Mouse (Mus musculus) stomach, embryonic 16.5 days (tissue): ENCODE results near the gene Fkbp6. TPM values are rescaled to one million over a fixed set of nuclear protein-coding genes. Genes with fewer than 3 reads are reported as not detected.
"Not testable (repeated sequence)": the region's sequence is repeated elsewhere in the genome, so short reads cannot be mapped to it uniquely, and the experiment has no call there.

Experiments
- ATAC-seq: fragments of 200-750 bp; cut with Nextera tagmentation; 2 replicates; pipeline ENCODE4 v1.8.0; 2017; ENCODE audit warnings: moderate number of reproducible peaks, moderate TSS enrichment; ENCODE audit not compliant: insufficient read depth, low FRiP score
- H3K27ac ChIP-seq: fragments of 300-500 bp; sonication (generic); 2 replicates; pipeline ENCODE4 v1.5.1; 2014; ENCODE audit warnings: low read length
- H3K27me3 ChIP-seq: fragments of 300-500 bp; sonication (generic); 2 replicates; pipeline ENCODE4 v1.6.1; 2014; ENCODE audit warnings: low read length, control low read depth, mixed read lengths; ENCODE audit not compliant: control insufficient read depth, insufficient read depth
- H3K36me3 ChIP-seq: fragments of 300-500 bp; sonication (generic); 2 replicates; pipeline ENCODE4 v1.6.1; 2014; ENCODE audit warnings: low read length; ENCODE audit not compliant: control insufficient read depth, insufficient read depth
- H3K4me1 ChIP-seq: fragments of 300-500 bp; sonication (generic); 2 replicates; pipeline ENCODE4 v1.6.1; 2014; ENCODE audit warnings: low read length, control low read depth, mixed read lengths; ENCODE audit not compliant: control insufficient read depth, insufficient read depth
- H3K4me2 ChIP-seq: fragments of 300-500 bp; sonication (generic); 2 replicates; pipeline ENCODE4 v1.6.1; 2014; ENCODE audit warnings: low read depth, low read length, mixed read lengths
- H3K4me3 ChIP-seq: fragments of 300-500 bp; sonication (generic); replicated peaks from 2 replicates; pipeline ENCODE4 v1.5.1; 2014; ENCODE audit warnings: mild to moderate bottlenecking, low read length
- H3K9ac ChIP-seq: fragments of 300-500 bp; sonication (generic); 2 replicates; pipeline ENCODE4 v1.6.1; 2014; ENCODE audit warnings: low read length
- H3K9me3 ChIP-seq: fragments of 300-500 bp; sonication (generic); replicated peaks from 2 replicates; pipeline ENCODE4 v1.6.1; 2016; ENCODE audit warnings: low read length, control low read depth; ENCODE audit not compliant: control insufficient read depth
- WGBS: fragments of 180-500 bp; shearing (Covaris S2); extraction: QIAGEN DNeasy Blood & Tissue Kit; methylation state at CpG from one replicate; pipeline ENCODE4 v1.1.7; 2014; 5-methylcytosine and 5-hydroxymethylcytosine counted together
- polyA plus RNA-seq: library from polyadenylated mRNA; unstranded; fragments of >200 nt; fragmentation: Nextera tagmentation; extraction: Ambion mirVana; gene quantifications from 2 replicates; pipeline ENCODE4 v1.2.1, GENCODE M21; 2015

Gene Fkbp6
- polyA plus RNA-seq, 1 experiment from 2014 or later: 0.30 TPM

GRCm38 (mm10) chr5:135375167-135375566 is 25.3 kb upstream of the Fkbp6 start:
- WGBS: 61% methylated on average over 8 of the region's 8 CpGs
- peak; percentile 48; the same call in 1 of the 2 replicates for ATAC-seq
- no peak overlapping the region for H3K4me2 ChIP-seq
- peaks cover 8% of the 10 kb centered on the region; the same call in 1 of the 2 replicates for H3K4me1 ChIP-seq
- H3K27ac ChIP-seq: no peak overlapping the region
- H3K9me3 ChIP-seq: no peaks in the 10 kb centered on the region
- H3K4me3 ChIP-seq: no peak overlapping the region
- peaks cover 19% of the 10 kb centered on the region for H3K36me3 ChIP-seq
- no peaks in the 10 kb centered on the region for H3K27me3 ChIP-seq
- no peak overlapping the region for H3K9ac ChIP-seq

- Histone ChIP-seq H3K27ac (no peak overlapping the region), H3K36me3 (peaks cover 19% of the 10 kb centered on the region), H3K4me3 (no peak overlapping the region), H3K27me3 (no peaks in the 10 kb centered on the region), H3K4me1 (peaks cover 8% of the 10 kb centered on the region; the same call in 1 of the 2 replicates), H3K4me2 (no peak overlapping the region), H3K9me3 (no peaks in the 10 kb centered on the region), H3K9ac (no peak overlapping the region)
- 95% methylated on average over 5 of the region's 5 CpGs for whole genome bisulfite sequencing
- ATAC-seq: no peak
These were observed 23.8 kb upstream of the Fkbp6 start for GRCm38 (mm10) chr5:135373601-135374000.

- H3K9ac ChIP-seq: no peak overlapping the region
- no peaks in the 10 kb centered on the region for H3K9me3 ChIP-seq
- peaks cover 8% of the 10 kb centered on the region; the same call in 1 of the 2 replicates for H3K4me1 ChIP-seq
- no peak overlapping the region for H3K27ac ChIP-seq
- no peak for ATAC-seq
- H3K36me3 ChIP-seq: peaks cover 19% of the 10 kb centered on the region
- no peaks in the 10 kb centered on the region for H3K27me3 ChIP-seq
- no peak overlapping the region for H3K4me3 ChIP-seq
- 96% methylated on average over 13 of the region's 13 CpGs for WGBS
- H3K4me2 ChIP-seq: no peak overlapping the region
These were observed 21.4 kb upstream of the Fkbp6 start for GRCm38 (mm10) chr5:135371195-135371594.

GRCm38 (mm10) chr5:135369787-135370654 is 20.2 kb upstream of the Fkbp6 start, which contains the start of gene Nsun5:
Gene Nsun5, plus strand, starts transcription at chr5:135369953.
- H3K9me3 ChIP-seq: no peaks in the 10 kb centered on the region
- H3K27ac ChIP-seq: peak within 1 kb of the TSS; percentile 74
- H3K36me3 ChIP-seq: peaks cover 11% of the 10 kb centered on the region
- no peaks in the 10 kb centered on the region for H3K27me3 ChIP-seq
- peak within 1 kb of the TSS; percentile 100 for H3K4me3 ChIP-seq
- peak within 1 kb of the TSS; percentile 93 for H3K9ac ChIP-seq
- H3K4me2 ChIP-seq: peak within 1 kb of the TSS; percentile 81
- ATAC-seq: peak; percentile 80
- peaks cover 7% of the 10 kb centered on the region; the same call in 1 of the 2 replicates for H3K4me1 ChIP-seq
- WGBS: under 1% methylated on average over 64 of the region's 64 CpGs

- 51% methylated on average over 9 of the region's 9 CpGs for WGBS
- Histone ChIP-seq H3K4me3 (peak overlapping the region; percentile 100), H3K9ac (peak overlapping the region; percentile 93), H3K27ac (peak overlapping the region; percentile 74; the same call in 1 of the 2 replicates), H3K36me3 (peaks cover 11% of the 10 kb centered on the region), H3K4me2 (peak overlapping the region; percentile 81)
- not testable (repeated sequence) for H3K27me3 ChIP-seq, H3K4me1 ChIP-seq, H3K9me3 ChIP-seq, ATAC-seq
These were observed 19.4 kb upstream of the Fkbp6 start for GRCm38 (mm10) chr5:135369196-135369595.

GRCm38 (mm10) chr5:135368312-135368711 is 18.5 kb upstream of the Fkbp6 start:
- no peak for ATAC-seq
- H3K4me1 ChIP-seq: peaks cover 6% of the 10 kb centered on the region; the same call in 1 of the 2 replicates
- H3K4me3 ChIP-seq: no peak overlapping the region
- peaks cover 6% of the 10 kb centered on the region for H3K36me3 ChIP-seq
- H3K9me3 ChIP-seq: no peaks in the 10 kb centered on the region
- no peak overlapping the region for H3K27ac ChIP-seq
- WGBS: 82% methylated on average over 6 of the region's 6 CpGs
- no peak overlapping the region for H3K9ac ChIP-seq
- H3K27me3 ChIP-seq: no peaks in the 10 kb centered on the region
- no peak overlapping the region for H3K4me2 ChIP-seq

- no peak overlapping the region for H3K27ac ChIP-seq
- no peak overlapping the region for H3K4me3 ChIP-seq
- H3K4me1 ChIP-seq: peaks cover 6% of the 10 kb centered on the region; the same call in 1 of the 2 replicates
- WGBS: 50% methylated on average over 6 of the region's 6 CpGs
- peaks cover 3% of the 10 kb centered on the region; the same call in 1 of the 2 replicates for H3K36me3 ChIP-seq
- H3K9ac ChIP-seq: no peak overlapping the region
- no peak overlapping the region for H3K4me2 ChIP-seq
- ATAC-seq: no peak
- no peaks in the 10 kb centered on the region for H3K9me3 ChIP-seq
- H3K27me3 ChIP-seq: no peaks in the 10 kb centered on the region
These were observed 18.0 kb upstream of the Fkbp6 start for GRCm38 (mm10) chr5:135367841-135368240.

GRCm38 (mm10) chr5:135363540-135363939 is 13.7 kb upstream of the Fkbp6 start:
- no peak overlapping the region for H3K4me3 ChIP-seq
- no peaks in the 10 kb centered on the region for H3K27me3 ChIP-seq
- no peaks in the 10 kb centered on the region for H3K36me3 ChIP-seq
- H3K9ac ChIP-seq: no peak overlapping the region
- no peak overlapping the region for H3K4me2 ChIP-seq
- ATAC-seq: peak; percentile 19; the same call in 1 of the 2 replicates
- H3K27ac ChIP-seq: no peak overlapping the region
- no peaks in the 10 kb centered on the region for H3K4me1 ChIP-seq
- no peaks in the 10 kb centered on the region for H3K9me3 ChIP-seq
- 23% methylated on average over 12 of the region's 12 CpGs for WGBS

GRCm38 (mm10) chr5:135362572-135362971 is 12.7 kb upstream of the Fkbp6 start:
- Histone ChIP-seq H3K4me2 (no peak overlapping the region), H3K9ac (no peak overlapping the region), H3K4me3 (no peak overlapping the region), H3K27me3 (no peaks in the 10 kb centered on the region), H3K9me3 (no peaks in the 10 kb centered on the region), H3K27ac (no peak overlapping the region), H3K36me3 (no peaks in the 10 kb centered on the region), H3K4me1 (no peaks in the 10 kb centered on the region)
- WGBS: 78% methylated on average over 3 of the region's 3 CpGs
- no peak for ATAC-seq
